Mouse (Mus musculus) c-Kit-positive CD71-positive TER-119-positive erythroid progenitor cells, embryonic 14.5 days (primary cell): ENCODE measurements at regions not wholly inside any gene's neighbourhood (a gene's known extent, or its start where the extent isn't known, plus 50 kb on each side); places are given as distances from the start of the nearest gene placed in this dataset.

Experiments used
- DNase-seq: peaks from one replicate; pipeline ENCODE4 v3.0.0-alpha.2; 2013; ENCODE audit warnings: low spot score

GRCm38 (mm10) chr14:58687814-58688213 lies 454.9 kb downstream of the 1700129C05Rik start:
- DNase-seq, result no peak

GRCm38 (mm10) chr14:58678781-58679180 lies 463.9 kb downstream of the 1700129C05Rik start:
- no peak for DNase-seq

GRCm38 (mm10) chr14:58678126-58678656 lies 464.5 kb downstream of the 1700129C05Rik start:
- no peak for DNase-seq

- no peak for DNase-seq
Observed at GRCm38 (mm10) chr14:58675146-58675545, 467.5 kb downstream of the 1700129C05Rik start.

GRCm38 (mm10) chr14:58663946-58664345 lies 478.7 kb downstream of the 1700129C05Rik start:
- no peak for DNase-seq

GRCm38 (mm10) chr14:58662601-58663000 lies 480.1 kb downstream of the 1700129C05Rik start:
- no peak for DNase-seq

GRCm38 (mm10) chr14:58661416-58661815 lies 481.3 kb downstream of the 1700129C05Rik start:
- no peak for DNase-seq

- DNase-seq, result no peak
Observed at GRCm38 (mm10) chr14:58657263-58657662, 485.4 kb downstream of the 1700129C05Rik start.

GRCm38 (mm10) chr14:58656935-58657238 lies 485.8 kb downstream of the 1700129C05Rik start:
- no peak for DNase-seq

GRCm38 (mm10) chr14:58656212-58656934 lies 486.3 kb downstream of the 1700129C05Rik start:
- no peak for DNase-seq

GRCm38 (mm10) chr14:58653026-58653425 lies 489.7 kb downstream of the 1700129C05Rik start:
- DNase-seq, result no peak

- no peak for DNase-seq
Observed at GRCm38 (mm10) chr14:58652004-58652403, 490.7 kb downstream of the 1700129C05Rik start.

- DNase-seq, result no peak
Observed at GRCm38 (mm10) chr14:58651210-58651609, 491.5 kb downstream of the 1700129C05Rik start.

- DNase-seq, result no peak
Observed at GRCm38 (mm10) chr14:58638337-58638696, 504.4 kb downstream of the 1700129C05Rik start.

GRCm38 (mm10) chr14:58637405-58638336 lies 505.0 kb downstream of the 1700129C05Rik start:
- no peak for DNase-seq

- no peak for DNase-seq
Observed at GRCm38 (mm10) chr14:58631221-58631620, 511.5 kb downstream of the 1700129C05Rik start.

GRCm38 (mm10) chr14:58628266-58628665 lies 514.4 kb downstream of the 1700129C05Rik start:
- no peak for DNase-seq

- no peak for DNase-seq
Observed at GRCm38 (mm10) chr14:58626506-58627256, 516.0 kb downstream of the 1700129C05Rik start.

- no peak for DNase-seq
Observed at GRCm38 (mm10) chr14:58620186-58620585, 522.5 kb downstream of the 1700129C05Rik start.

GRCm38 (mm10) chr14:58617656-58618055 lies 525.0 kb downstream of the 1700129C05Rik start:
- no peak for DNase-seq

GRCm38 (mm10) chr14:58608216-58608615 lies 534.5 kb downstream of the 1700129C05Rik start:
- DNase-seq, result no peak

GRCm38 (mm10) chr14:58607734-58608133 lies 535.0 kb downstream of the 1700129C05Rik start:
- DNase-seq, result no peak
